Mouse (Mus musculus) frontal cortex, adult (tissue): ENCODE results near the gene 5430419D17Rik.

Source experiments
- ATAC-seq: cut with Nextera tagmentation; 2 replicates; pipeline ENCODE4 v1.9.2; 2017; ENCODE audit warnings: mild to moderate bottlenecking, moderate library complexity, mixed read lengths; ENCODE audit not compliant: low TSS enrichment

Gene 5430419D17Rik

DNA sequence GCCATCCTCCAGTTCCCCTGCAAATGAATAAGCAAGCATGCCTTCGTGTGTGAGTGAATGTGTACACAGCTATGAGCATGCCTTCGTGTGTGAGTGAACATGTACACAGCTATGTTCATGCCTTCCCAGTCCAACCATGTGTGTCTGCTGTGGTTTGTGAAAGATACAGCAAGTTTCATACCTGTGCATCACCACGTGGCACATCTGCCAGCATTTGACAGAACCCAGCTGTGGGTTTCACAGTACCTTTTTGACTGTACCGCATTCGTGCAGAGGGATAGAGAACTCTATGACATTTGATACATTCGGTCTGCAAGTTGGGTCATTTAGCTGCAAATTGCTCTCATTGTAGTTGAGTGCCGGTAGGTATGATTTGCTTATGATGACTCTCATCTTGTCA, 140.3 kb downstream of the 5430419D17Rik start:
- ATAC-seq = no peak

DNA sequence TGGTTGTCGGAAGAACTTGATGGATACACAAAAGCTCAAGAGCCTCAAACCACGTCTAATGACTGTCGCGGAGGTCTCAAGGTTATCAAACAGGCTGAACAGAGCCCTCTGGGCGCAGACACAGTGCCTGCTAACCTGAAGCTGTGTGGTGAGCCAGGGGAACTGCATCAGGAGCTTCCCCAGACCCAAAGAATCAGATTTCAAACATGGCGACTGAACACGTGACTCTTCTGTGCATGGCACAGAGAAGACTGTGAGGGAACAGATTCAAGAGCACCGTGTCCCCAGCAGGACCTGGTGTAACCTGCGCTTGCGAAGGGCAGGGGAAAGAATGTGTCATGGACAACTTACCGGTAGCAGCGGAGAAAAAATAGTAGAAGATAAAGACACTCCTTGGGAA, 143.4 kb downstream of the 5430419D17Rik start:
- ATAC-seq = no peak

DNA sequence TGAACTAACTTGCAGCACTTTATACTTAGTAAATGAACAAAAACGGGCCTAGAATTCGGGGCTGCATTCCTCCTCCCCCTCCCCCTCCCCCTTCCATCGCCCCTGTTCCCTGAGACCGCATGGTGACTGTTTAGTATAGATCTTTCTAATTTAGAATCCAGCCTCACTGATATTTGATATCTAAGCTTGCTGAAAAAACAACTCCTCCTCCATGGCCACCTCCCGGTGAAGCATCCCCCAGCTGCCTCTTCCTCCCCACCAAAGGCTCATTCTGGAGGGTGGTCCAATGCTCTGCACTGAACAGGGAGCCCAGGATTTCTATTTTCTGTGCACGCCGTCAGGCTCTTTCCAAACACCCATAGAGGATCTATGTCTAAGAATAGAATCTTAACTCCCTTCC, 144.1 kb downstream of the 5430419D17Rik start:
- ATAC-seq = peak; percentile 62

DNA sequence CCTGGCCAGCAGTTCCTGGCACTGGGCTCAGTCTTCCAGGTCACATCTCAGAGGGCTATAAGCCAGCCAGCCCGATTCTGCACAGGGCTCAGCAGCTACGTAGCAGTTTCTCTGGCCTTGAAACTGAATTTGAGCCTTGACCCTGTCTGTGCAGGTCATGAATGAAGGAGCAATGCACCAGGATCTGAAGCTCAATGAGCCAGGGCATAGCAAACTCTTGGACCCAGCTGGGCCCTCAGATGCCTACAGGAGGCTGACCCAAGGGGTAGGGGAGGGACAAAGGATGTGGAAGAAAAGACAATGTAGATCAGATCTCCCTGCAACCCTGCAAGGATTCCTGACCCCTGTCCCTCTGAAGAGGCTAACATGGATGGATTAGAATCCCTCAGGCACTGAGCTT, 148.0 kb downstream of the 5430419D17Rik start, which contains the start of gene Cuzd1:
Gene Cuzd1 (minus strand): TSS at position 101 of the 400 bp plus-strand sequence.
- ATAC-seq = no peak

GRCm38 (mm10) chr7:131327054-131327453, 152.9 kb downstream of the 5430419D17Rik start:
- ATAC-seq = no peak

- ATAC-seq = no peak
Measured at GRCm38 (mm10) chr7:131329416-131329815, 155.2 kb downstream of the 5430419D17Rik start, which contains the start of gene Fam24b. Gene Fam24b, minus strand, starts transcription at chr7:131329516.

DNA sequence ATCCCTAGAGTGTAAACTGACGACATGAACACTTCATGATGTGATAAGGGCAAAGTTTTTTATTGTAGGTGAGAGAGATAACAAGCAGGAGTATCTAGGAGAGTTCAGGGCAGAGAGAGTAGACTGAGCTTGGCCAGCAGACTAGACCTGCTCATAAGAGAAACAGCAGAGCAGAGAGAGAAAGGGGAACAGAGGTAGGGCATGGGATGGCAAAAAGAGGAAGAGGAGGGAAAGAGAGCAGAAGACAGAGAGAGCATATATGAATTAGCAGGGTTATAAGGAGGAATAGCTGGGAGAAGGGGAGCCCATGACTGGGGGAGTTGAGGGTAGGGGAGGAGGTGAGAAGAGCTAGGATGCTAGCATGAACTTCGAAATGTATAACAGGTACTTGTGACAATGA, 157.5 kb downstream of the 5430419D17Rik start:
- ATAC-seq = no peak

- no peak for ATAC-seq
Measured at GRCm38 (mm10) chr7:131333564-131333963, 159.4 kb downstream of the 5430419D17Rik start, which contains the start of gene Fam24a. Gene Fam24a, plus strand, starts transcription at chr7:131333864.

DNA sequence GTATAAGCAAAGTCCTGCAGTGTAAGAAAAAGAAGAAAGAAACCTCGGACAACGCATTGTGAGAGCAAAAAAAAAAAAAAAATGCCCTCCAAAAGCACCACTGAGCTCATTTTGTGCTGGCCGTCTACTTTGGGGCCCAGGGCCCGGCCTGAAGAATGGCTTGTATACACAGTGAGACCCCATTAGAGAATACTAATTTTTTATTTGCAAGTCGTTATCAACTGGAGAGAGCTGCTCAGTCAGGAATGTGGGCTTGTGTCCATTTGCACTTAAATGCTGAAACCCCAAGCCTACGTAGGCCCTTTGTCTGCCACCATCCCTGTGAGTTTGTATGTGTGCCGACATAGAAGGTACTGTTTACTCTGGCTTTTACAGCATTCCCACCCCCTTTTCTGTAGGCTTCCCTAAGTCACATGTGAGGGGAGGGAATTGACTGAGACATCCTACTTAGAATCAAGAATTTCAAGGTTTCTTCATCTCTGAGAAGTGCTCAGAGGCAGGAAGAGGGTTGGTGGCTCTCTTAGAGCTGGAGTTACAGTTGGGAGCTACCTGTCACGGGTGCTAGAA, 163.4 kb downstream of the 5430419D17Rik start:
- ATAC-seq = no peak

GRCm38 (mm10) chr7:131345856-131346541, 171.8 kb downstream of the 5430419D17Rik start:
- ATAC-seq = 0 out of 2 replicates have a peak, but pooled peaks have one; percentile 38
